Mouse (Mus musculus) forebrain, embryonic 11.5 days (tissue): ENCODE data around the gene Snrnp25. TPM values are rescaled to one million over a fixed set of nuclear protein-coding genes. Genes with fewer than 3 reads are reported as not detected.

Source experiments
- ATAC-seq: fragments of 200-750 bp; cut with Nextera tagmentation; replicated peaks from 2 replicates; pipeline ENCODE4 v1.8.0; 2017; ENCODE audit warnings: moderate TSS enrichment; ENCODE audit not compliant: low FRiP score
- DNase-seq: peaks from one replicate; pipeline ENCODE4 v3.0.0-alpha.2; 2017; ENCODE audit warnings: low spot score
- H3K27ac ChIP-seq: fragments of 300-500 bp; sonication (generic); 2 replicates; pipeline ENCODE4 v1.5.1; 2014; ENCODE audit warnings: low read depth, low read length
- H3K27me3 ChIP-seq: fragments of 300-500 bp; sonication (generic); 2 replicates; pipeline ENCODE4 v1.6.1; 2014; ENCODE audit warnings: mild to moderate bottlenecking, low read length, mixed read lengths; ENCODE audit not compliant: control insufficient read depth, insufficient read depth
- H3K36me3 ChIP-seq: fragments of 300-500 bp; sonication (generic); 2 replicates; pipeline ENCODE4 v1.6.1; 2014; ENCODE audit warnings: mild to moderate bottlenecking, low read length, moderate library complexity, mixed read lengths; ENCODE audit not compliant: control insufficient read depth, insufficient read depth
- H3K4me1 ChIP-seq: fragments of 300-500 bp; sonication (generic); replicated peaks from 2 replicates; pipeline ENCODE4 v1.6.1; 2014; ENCODE audit warnings: low read length, mixed read lengths; ENCODE audit not compliant: control insufficient read depth, insufficient read depth
- H3K4me2 ChIP-seq: fragments of 300-500 bp; sonication (generic); 2 replicates; pipeline ENCODE4 v1.6.1; 2014; ENCODE audit warnings: low read depth, mild to moderate bottlenecking, low read length, moderate library complexity, mixed read lengths; ENCODE audit not compliant: severe bottlenecking
- H3K4me3 ChIP-seq: fragments of 300-500 bp; sonication (generic); 2 replicates; pipeline ENCODE4 v1.5.1; 2014; ENCODE audit warnings: low read depth, low read length
- H3K9ac ChIP-seq: fragments of 300-500 bp; sonication (generic); 2 replicates; pipeline ENCODE4 v1.6.1; 2014; ENCODE audit warnings: low read length
- H3K9me3 ChIP-seq: fragments of 300-500 bp; sonication (generic); 2 replicates; pipeline ENCODE4 v1.6.1; 2016; ENCODE audit warnings: low read length, mixed read lengths; ENCODE audit not compliant: control insufficient read depth
- WGBS: fragments of 180-500 bp; shearing (Covaris S2); extraction: QIAGEN DNeasy Blood & Tissue Kit; methylation state at CpG from one replicate; pipeline ENCODE4 v1.1.7; 2014; 5-methylcytosine and 5-hydroxymethylcytosine counted together
- polyA plus RNA-seq: library from polyadenylated mRNA; unstranded; fragments of >200 nt; fragmentation: Nextera tagmentation; extraction: Ambion mirVana; gene quantifications from 2 replicates; pipeline ENCODE4 v1.2.1, GENCODE M21; 2014

Snrnp25 gene
- polyA plus RNA-seq, 1 experiment from 2014 or later: 86.2 TPM

GRCm38 (mm10) chr11:32190119-32190518 lies 15.1 kb upstream of the Snrnp25 start:
- no peaks in the 10 kb centered on the region for H3K4me1 ChIP-seq
- no peak overlapping the region for H3K4me3 ChIP-seq
- H3K27me3 ChIP-seq: no peaks in the 10 kb centered on the region
- no peaks in the 10 kb centered on the region for H3K36me3 ChIP-seq
- H3K4me2 ChIP-seq: no peak overlapping the region
- DNase-seq (no peak), ATAC-seq (no peak)
- no peaks in the 10 kb centered on the region for H3K9me3 ChIP-seq
- H3K9ac ChIP-seq: no peak overlapping the region
- no peak overlapping the region for H3K27ac ChIP-seq
- 80% methylated on average over 9 of the region's 9 CpGs for WGBS

GRCm38 (mm10) chr11:32190603-32191110 lies 14.6 kb upstream of the Snrnp25 start:
- Histone ChIP-seq H3K27ac (no peak overlapping the region), H3K9ac (no peak overlapping the region), H3K9me3 (no peaks in the 10 kb centered on the region), H3K4me2 (no peak overlapping the region), H3K36me3 (no peaks in the 10 kb centered on the region), H3K4me3 (no peak overlapping the region), H3K27me3 (no peaks in the 10 kb centered on the region), H3K4me1 (no peaks in the 10 kb centered on the region)
- DNase-seq: no peak
- WGBS: 80% methylated on average over 13 of the region's 13 CpGs
- no peak for ATAC-seq

GRCm38 (mm10) chr11:32193156-32193555 lies 12.1 kb upstream of the Snrnp25 start:
- Histone ChIP-seq H3K4me3 (no peak overlapping the region), H3K4me2 (no peak overlapping the region), H3K9me3 (no peaks in the 10 kb centered on the region), H3K27me3 (no peaks in the 10 kb centered on the region), H3K27ac (no peak overlapping the region), H3K4me1 (no peaks in the 10 kb centered on the region), H3K36me3 (no peaks in the 10 kb centered on the region), H3K9ac (no peak overlapping the region)
- no peak for DNase-seq
- ATAC-seq: no peak
- WGBS: 89% methylated on average over 10 of the region's 10 CpGs

GRCm38 (mm10) chr11:32194086-32194485 lies 11.1 kb upstream of the Snrnp25 start:
- Histone ChIP-seq H3K27me3 (no peaks in the 10 kb centered on the region), H3K36me3 (no peaks in the 10 kb centered on the region), H3K4me2 (no peak overlapping the region), H3K4me1 (no peaks in the 10 kb centered on the region), H3K9me3 (no peaks in the 10 kb centered on the region), H3K4me3 (no peak overlapping the region), H3K27ac (no peak overlapping the region), H3K9ac (no peak overlapping the region)
- DNase-seq (peak; percentile 47), ATAC-seq (no peak)
- WGBS: 89% methylated on average over 10 of the region's 10 CpGs

- no peaks in the 10 kb centered on the region for H3K9me3 ChIP-seq
- H3K4me2 ChIP-seq: no peak overlapping the region
- DNase-seq: peak; percentile 29
- no peaks in the 10 kb centered on the region for H3K4me1 ChIP-seq
- no peaks in the 10 kb centered on the region for H3K36me3 ChIP-seq
- H3K27ac ChIP-seq: no peak overlapping the region
- no peak overlapping the region for H3K4me3 ChIP-seq
- no peak overlapping the region for H3K9ac ChIP-seq
- no peaks in the 10 kb centered on the region for H3K27me3 ChIP-seq
- ATAC-seq: no peak
- 79% methylated on average over 5 of the region's 5 CpGs for WGBS
These were observed 10.6 kb upstream of the Snrnp25 start for GRCm38 (mm10) chr11:32194626-32195025.

GRCm38 (mm10) chr11:32195867-32196540 lies 9.2 kb upstream of the Snrnp25 start:
- no peak overlapping the region for H3K27ac ChIP-seq
- H3K9ac ChIP-seq: no peak overlapping the region
- no peak for ATAC-seq
- WGBS: 31% methylated on average over 11 of the region's 11 CpGs
- no peaks in the 10 kb centered on the region for H3K9me3 ChIP-seq
- H3K4me3 ChIP-seq: no peak overlapping the region
- DNase-seq: peak; percentile 39
- no peak overlapping the region for H3K4me2 ChIP-seq
- H3K36me3 ChIP-seq: no peaks in the 10 kb centered on the region
- no peaks in the 10 kb centered on the region for H3K27me3 ChIP-seq
- H3K4me1 ChIP-seq: no peaks in the 10 kb centered on the region

GRCm38 (mm10) chr11:32196727-32197126 lies 8.5 kb upstream of the Snrnp25 start:
- no peak overlapping the region for H3K4me3 ChIP-seq
- 82% methylated on average over 6 of the region's 6 CpGs for WGBS
- no peaks in the 10 kb centered on the region for H3K4me1 ChIP-seq
- no peaks in the 10 kb centered on the region for H3K27me3 ChIP-seq
- H3K9me3 ChIP-seq: no peaks in the 10 kb centered on the region
- H3K36me3 ChIP-seq: no peaks in the 10 kb centered on the region
- DNase-seq (no peak), ATAC-seq (no peak)
- no peak overlapping the region for H3K27ac ChIP-seq
- no peak overlapping the region for H3K9ac ChIP-seq
- no peak overlapping the region for H3K4me2 ChIP-seq

- DNase-seq (peak; percentile 16), ATAC-seq (no peak)
- no peaks in the 10 kb centered on the region for H3K9me3 ChIP-seq
- H3K27ac ChIP-seq: no peak overlapping the region
- H3K27me3 ChIP-seq: no peaks in the 10 kb centered on the region
- WGBS: 76% methylated on average over 3 of the region's 3 CpGs
- no peak overlapping the region for H3K4me3 ChIP-seq
- no peaks in the 10 kb centered on the region for H3K36me3 ChIP-seq
- no peaks in the 10 kb centered on the region for H3K4me1 ChIP-seq
- no peak overlapping the region for H3K4me2 ChIP-seq
- no peak overlapping the region for H3K9ac ChIP-seq
These were observed 7.4 kb upstream of the Snrnp25 start for GRCm38 (mm10) chr11:32197766-32198165.
